Comparison of ENCODE assay signal across 23 mouse cellular contexts in genomic region chr6:146390159-146390558, GRCm38 (mm10).
DNase-seq lines count a peak whose midpoint lies in the region; ATAC-seq and TF ChIP-seq lines count a peak whose summit lies in the region.
"Had no signal": no experiment of that assay in that cellular context is flagged by ENCODE, and none has a peak within 500 bp of the region (broad histone marks: within the 10 kb centered on the region; RNA-seq: fewer than 3 reads in every experiment).

No protein-coding gene starts in this region.

- peak; percentile 29; the same call in 1 of the 2 replicates for TF ChIP-seq CTCF in liver, adult 2 months (IDR thresholded peaks at IDR 0.05; ENCODE audit: low read depth, low read length)

- H3K27ac ChIP-seq in heart, embryonic 10.5 days = no peak overlapping the region
- no peak overlapping the region for H3K27ac ChIP-seq in liver, adult 2 months (replicated peaks; ENCODE audit: insufficient read depth, low read depth, low read length)
- no peak overlapping the region for H3K27ac ChIP-seq in liver, embryonic 11.5 days (ENCODE audit: low read depth, low read length)
- H3K27ac ChIP-seq: embryonic facial prominence, embryonic 10.5 days; hindbrain, embryonic 14.5 days; left cerebral cortex, adult 2 months; liver, embryonic 14.5 days; midbrain, embryonic 15.5 days; neural tube, embryonic 15.5 days had no signal

- no peak overlapping the region for H3K4me3 ChIP-seq in heart, embryonic 10.5 days
- no peak overlapping the region for H3K4me3 ChIP-seq in liver, adult 2 months (ENCODE audit: insufficient read depth, low read depth, low read length)
- H3K4me3 ChIP-seq in liver, embryonic 11.5 days (ENCODE audit: low read depth, low read length) = no peak overlapping the region
- H3K4me3 ChIP-seq: embryonic facial prominence, embryonic 10.5 days; left cerebral cortex, adult 2 months; megakaryocyte, embryonic 14.5 days; midbrain, embryonic 15.5 days; neural tube, embryonic 15.5 days had no signal

- no peak overlapping the region for H3K4me2 ChIP-seq in liver, embryonic 11.5 days
- H3K4me2 ChIP-seq: hindbrain, embryonic 14.5 days; midbrain, embryonic 15.5 days; neural tube, embryonic 15.5 days had no signal

- H3K36me3 ChIP-seq in heart, embryonic 10.5 days = peaks cover 43% of the 10 kb centered on the region; the same call in 1 of the 2 replicates
- H3K36me3 ChIP-seq in liver, adult 2 months (ENCODE audit: control insufficient read depth, insufficient read depth, low read length) = peaks cover 35% of the 10 kb centered on the region
- peaks cover 2% of the 10 kb centered on the region; the same call in 1 of the 2 replicates for H3K36me3 ChIP-seq in liver, embryonic 11.5 days (ENCODE audit: control insufficient read depth, insufficient read depth, low read length)
- H3K36me3 ChIP-seq: embryonic facial prominence, embryonic 10.5 days; midbrain, embryonic 15.5 days; neural tube, embryonic 15.5 days had no signal

- ATAC-seq in liver, embryonic 11.5 days (replicated peaks; ENCODE audit: low FRiP score) = no peak
- ATAC-seq: forebrain, embryonic 14.5 days; midbrain, embryonic 15.5 days had no signal

- peaks cover 5% of the 10 kb centered on the region for H3K4me1 ChIP-seq in heart, embryonic 10.5 days
- no peaks in the 10 kb centered on the region for H3K4me1 ChIP-seq in liver, adult 2 months (ENCODE audit: control insufficient read depth, insufficient read depth, low read length)
- no peaks in the 10 kb centered on the region for H3K4me1 ChIP-seq in liver, embryonic 11.5 days (replicated peaks; ENCODE audit: control insufficient read depth, insufficient read depth, low read length)

- H3K27me3 ChIP-seq in heart, embryonic 10.5 days (ENCODE audit: insufficient read depth, poor library complexity, severe bottlenecking) = no peaks in the 10 kb centered on the region
- no peaks in the 10 kb centered on the region for H3K27me3 ChIP-seq in liver, adult 2 months (ENCODE audit: control insufficient read depth, insufficient read depth, low read length)
- no peaks in the 10 kb centered on the region for H3K27me3 ChIP-seq in liver, embryonic 11.5 days (replicated peaks; ENCODE audit: control insufficient read depth, insufficient read depth, low read length)
- H3K27me3 ChIP-seq: megakaryocyte, embryonic 14.5 days; midbrain, embryonic 15.5 days; neural tube, embryonic 15.5 days had no signal

- no peaks in the 10 kb centered on the region for H3K9me3 ChIP-seq in heart, embryonic 10.5 days
- H3K9me3 ChIP-seq in liver, embryonic 11.5 days (ENCODE audit: control insufficient read depth, low read length) = no peaks in the 10 kb centered on the region
- H3K9me3 ChIP-seq: embryonic facial prominence, embryonic 10.5 days; midbrain, embryonic 15.5 days; neural tube, embryonic 15.5 days had no signal

- no peaks in the 10 kb centered on the region for H3K79me2 ChIP-seq in liver, adult 2 months (ENCODE audit: control insufficient read depth, insufficient read depth, low read length)

- H3K9ac ChIP-seq in liver, adult 2 months (ENCODE audit: low read depth, low read length) = no peak overlapping the region
- no peak overlapping the region for H3K9ac ChIP-seq in liver, embryonic 11.5 days (ENCODE audit: low read depth, low read length)
- H3K9ac ChIP-seq: hindbrain, embryonic 14.5 days; liver, embryonic 14.5 days; midbrain, embryonic 15.5 days; neural tube, embryonic 15.5 days had no signal

- WGBS in heart, embryonic 10.5 days = 82% methylated on average over 4 of the region's 4 CpGs
- WGBS in liver, adult 2 months = 93% methylated on average over 4 of the region's 4 CpGs
- whole genome bisulfite sequencing in liver, embryonic 11.5 days = 76% methylated on average over 4 of the region's 4 CpGs

- no peak for TF ChIP-seq POLR2A in liver, adult 2 months (IDR thresholded peaks at IDR 0.05; ENCODE audit: extremely low read depth, insufficient read depth, low read length)

- DNase-seq in heart, adult 11 months = peak; percentile 63
- no peak for DNase-seq in heart, embryonic 10.5 days (ENCODE audit: low spot score)
- no peak for DNase-seq in liver, adult 2 months (ENCODE audit: extremely low read depth, low read depth, low spot score)
- no peak for DNase-seq in liver, embryonic 11.5 days (ENCODE audit: low spot score)
- peak; percentile 26 for DNase-seq in A20 (ENCODE audit: low read depth, low spot score)
- peak; percentile 26 for DNase-seq in ZHBTc4 (ENCODE audit: low read depth, low spot score)
- DNase-seq in urinary bladder, adult 18-20 months (ENCODE audit: low spot score in 2 of 2) = no peak
- DNase-seq in Muller cell, postnatal 12 days (ENCODE audit: inconsistent ontology term) = no peak
- DNase-seq: adrenal gland, postnatal 36 days; cerebellum, adult 9-10 months; gastrocnemius, postnatal 25 days; kidney, adult 11 months; kidney, postnatal 10 days; lung, postnatal 14 days; thymus, adult 18-20 months had no signal

Comparison
In these comparisons a context has a peak if more than half of its experiments do, and no peak if none do; other contexts are left out.
1. DNase-seq: peak in heart, adult 11 months (single experiment), A20 (single experiment) and ZHBTc4 (single experiment); none in heart, embryonic 10.5 days (single experiment), liver, adult 2 months (single experiment), liver, embryonic 11.5 days (single experiment), urinary bladder, adult 18-20 months (0 of 2) and Muller cell, postnatal 12 days (single experiment).